Mouse (Mus musculus) urinary bladder, postnatal 25 days (tissue): Measurements from ENCODE around the gene Ino80b.

Experiments
- DNase-seq: peaks from one replicate; pipeline ENCODE4 v3.0.0; 2022; ENCODE audit warnings: low spot score

Ino80b gene

GRCm38 (mm10) chr6:83084477-83084876 lies 40.8 kb downstream of the Ino80b start:
- DNase-seq, result no peak

GRCm38 (mm10) chr6:83083497-83083896 lies 41.7 kb downstream of the Ino80b start:
- no peak for DNase-seq

- no peak for DNase-seq
Measured at GRCm38 (mm10) chr6:83080210-83080609, 45.0 kb downstream of the Ino80b start.

GRCm38 (mm10) chr6:83078324-83078858 lies 46.8 kb downstream of the Ino80b start:
- peak; percentile 100 for DNase-seq

GRCm38 (mm10) chr6:83077630-83078323 lies 47.5 kb downstream of the Ino80b start, which contains the start of gene Pcgf1:
Gene Pcgf1 (plus strand): TSS chr6:83077869.
- DNase-seq, result no peak

GRCm38 (mm10) chr6:83074979-83075378 lies 50.3 kb downstream of the Ino80b start:
- DNase-seq, result no peak
